Mouse (Mus musculus): ENCODE data around the gene Ccng2. TPM values are rescaled to one million over a fixed set of nuclear protein-coding genes. Genes with fewer than 3 reads are reported as not detected.
A peak's percentile ranks its signal among the peaks of the same experiment; 100 is the strongest.

Ccng2 gene
- 130 and 141 TPM in 2 replicates for polyA plus RNA-seq (2015; fragmentation: Nextera tagmentation; extraction: Ambion mirVana)

DNA sequence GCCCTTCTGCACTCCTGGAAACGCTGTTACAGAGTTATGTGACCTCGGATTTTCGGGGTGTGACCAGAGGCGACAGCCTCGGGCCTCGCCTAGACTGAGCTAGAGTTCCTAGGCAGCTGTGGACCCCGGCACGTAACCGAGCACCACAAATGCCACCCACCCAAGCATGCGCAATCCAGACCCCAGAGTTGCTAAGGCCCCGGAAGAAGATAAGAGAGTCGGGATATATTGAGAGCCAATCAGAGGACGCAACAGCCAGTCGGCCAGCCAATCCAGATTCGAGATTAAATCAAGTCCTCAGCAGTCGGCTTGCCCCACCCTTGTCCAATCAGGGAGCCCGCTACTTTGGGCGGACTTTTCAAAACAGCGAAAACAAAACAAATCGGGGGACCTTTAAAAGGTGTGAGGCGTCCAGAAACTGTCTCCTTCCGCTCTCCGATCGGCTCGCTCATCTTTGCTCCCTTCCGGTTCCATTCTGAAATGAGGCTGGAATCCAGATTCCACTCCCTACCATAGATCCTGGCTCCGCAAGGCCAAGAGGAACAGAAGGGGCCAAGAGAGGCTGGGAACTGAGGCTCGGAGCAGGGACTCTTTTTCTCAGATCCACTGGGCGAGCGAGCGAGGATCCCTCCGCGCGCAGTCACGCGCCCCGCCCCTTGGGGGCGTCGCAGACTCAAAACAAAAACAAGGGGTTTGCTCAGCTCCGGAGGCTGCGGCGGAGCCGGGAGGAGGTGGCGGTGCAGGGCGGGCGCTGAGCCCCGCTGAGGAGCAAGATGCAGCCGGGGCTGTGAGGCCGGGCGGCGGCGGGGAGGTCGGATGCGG is at the start of gene Ccng2:
Ccng2 (plus strand) TSS at position 375 of the 822 bp plus-strand sequence.
- peak within 1 kb of the TSS; percentile 93 for H3K4me3 ChIP-seq
- H3K9me3 ChIP-seq (replicated peaks) = no peaks in the 10 kb centered on the region
- H3K9ac ChIP-seq = peak within 1 kb of the TSS; percentile 99
- H3K27me3 ChIP-seq = no peaks in the 10 kb centered on the region
- WGBS = under 1% methylated on average over 50 of the region's 54 CpGs
- H3K36me3 ChIP-seq (ENCODE audit: poor library complexity, severe bottlenecking) = peaks cover 24% of the 10 kb centered on the region
- peak within 1 kb of the TSS; percentile 73 for H3K4me2 ChIP-seq
- H3K27ac ChIP-seq = peak within 1 kb of the TSS; percentile 98
- peaks cover 21% of the 10 kb centered on the region for H3K4me1 ChIP-seq
- peak; percentile 95 for ATAC-seq

- Histone ChIP-seq H3K27ac (no peak overlapping the region), H3K4me3 (no peak overlapping the region), H3K36me3 (ENCODE audit: poor library complexity, severe bottlenecking) (no peaks in the 10 kb centered on the region), H3K27me3 (no peaks in the 10 kb centered on the region), H3K9ac (no peak overlapping the region), H3K4me2 (no peak overlapping the region), H3K9me3 (replicated peaks) (no peaks in the 10 kb centered on the region), H3K4me1 (no peaks in the 10 kb centered on the region)
- WGBS = 87% methylated on average over 3 of the region's 3 CpGs
- ATAC-seq = no peak
Measured at GRCm38 (mm10) chr5:93218375-93218774, 48.7 kb upstream of the Ccng2 start.

GRCm38 (mm10) chr5:93221661-93222060 is 45.4 kb upstream of the Ccng2 start:
- Histone ChIP-seq H3K27ac (no peak overlapping the region), H3K27me3 (no peaks in the 10 kb centered on the region), H3K4me3 (no peak overlapping the region), H3K4me2 (no peak overlapping the region), H3K4me1 (no peaks in the 10 kb centered on the region), H3K9ac (no peak overlapping the region), H3K36me3 (ENCODE audit: poor library complexity, severe bottlenecking) (no peaks in the 10 kb centered on the region), H3K9me3 (replicated peaks) (no peaks in the 10 kb centered on the region)
- 74% methylated on average over 3 of the region's 3 CpGs for WGBS
- no peak for ATAC-seq

DNA sequence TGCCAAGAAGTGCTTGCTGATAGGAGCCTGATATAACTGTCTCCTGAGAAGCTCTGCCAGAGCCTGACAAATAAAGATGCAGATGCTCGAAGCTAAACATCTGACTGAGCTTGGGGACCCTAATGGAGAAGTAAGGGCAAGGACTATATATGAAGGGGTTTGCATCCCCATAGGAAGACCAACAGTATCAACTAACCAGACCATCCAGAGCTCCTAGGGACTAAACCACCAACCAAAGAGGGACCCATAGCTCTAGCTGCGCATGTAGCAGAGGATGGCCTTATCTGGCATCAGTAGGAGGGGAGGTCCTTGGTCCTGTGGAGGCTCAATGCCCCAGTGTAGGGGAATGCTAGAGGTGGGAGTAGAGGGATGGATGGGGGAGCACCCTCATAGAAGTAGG is 42.5 kb upstream of the Ccng2 start:
- Histone ChIP-seq H3K27me3 (no peaks in the 10 kb centered on the region), H3K27ac (no peak overlapping the region), H3K4me2 (no peak overlapping the region), H3K4me3 (no peak overlapping the region), H3K9me3 (replicated peaks) (no peaks in the 10 kb centered on the region), H3K36me3 (ENCODE audit: poor library complexity, severe bottlenecking) (no peaks in the 10 kb centered on the region), H3K4me1 (no peaks in the 10 kb centered on the region), H3K9ac (no peak overlapping the region)
- ATAC-seq = no peak
- WGBS = 88% methylated on average over 2 of the region's 2 CpGs

GRCm38 (mm10) chr5:93227157-93227556 is 39.9 kb upstream of the Ccng2 start:
- H3K27me3 ChIP-seq = no peaks in the 10 kb centered on the region
- H3K27ac ChIP-seq = no peak overlapping the region
- no peaks in the 10 kb centered on the region for H3K36me3 ChIP-seq (ENCODE audit: poor library complexity, severe bottlenecking)
- no peak for ATAC-seq
- WGBS = 92% methylated on average over 3 of the region's 3 CpGs
- no peak overlapping the region for H3K4me2 ChIP-seq
- H3K9me3 ChIP-seq (replicated peaks) = no peaks in the 10 kb centered on the region
- no peak overlapping the region for H3K9ac ChIP-seq
- no peak overlapping the region for H3K4me3 ChIP-seq
- H3K4me1 ChIP-seq = no peaks in the 10 kb centered on the region

DNA sequence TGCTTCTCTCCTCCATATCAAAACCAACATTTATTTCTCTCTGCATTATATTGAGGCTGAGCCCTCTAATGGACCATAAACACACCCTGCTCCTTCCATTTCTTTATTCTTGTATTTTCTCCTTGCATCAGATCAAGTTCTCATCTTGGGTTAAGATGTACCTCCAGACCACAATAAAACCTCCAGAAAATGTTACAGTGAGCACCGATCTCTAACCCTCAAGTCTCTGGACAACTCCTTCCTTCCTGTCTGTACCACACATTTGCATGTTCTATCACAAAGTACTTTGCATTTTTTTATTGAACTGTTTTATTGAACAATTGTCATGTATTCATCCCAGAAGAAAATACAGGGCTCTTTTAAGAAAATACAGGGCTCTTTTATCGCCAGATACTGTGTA is 37.5 kb upstream of the Ccng2 start:
- Histone ChIP-seq H3K9ac (no peak overlapping the region), H3K27me3 (no peaks in the 10 kb centered on the region), H3K27ac (no peak overlapping the region), H3K36me3 (ENCODE audit: poor library complexity, severe bottlenecking) (no peaks in the 10 kb centered on the region), H3K4me1 (0 out of 2 replicates have a peak, but pooled peaks cover 4% of the 10 kb centered on the region), H3K4me2 (no peak overlapping the region), H3K4me3 (no peak overlapping the region), H3K9me3 (replicated peaks) (no peaks in the 10 kb centered on the region)
- ATAC-seq = no peak
- 89% methylated on average over 2 of the region's 2 CpGs for WGBS

DNA sequence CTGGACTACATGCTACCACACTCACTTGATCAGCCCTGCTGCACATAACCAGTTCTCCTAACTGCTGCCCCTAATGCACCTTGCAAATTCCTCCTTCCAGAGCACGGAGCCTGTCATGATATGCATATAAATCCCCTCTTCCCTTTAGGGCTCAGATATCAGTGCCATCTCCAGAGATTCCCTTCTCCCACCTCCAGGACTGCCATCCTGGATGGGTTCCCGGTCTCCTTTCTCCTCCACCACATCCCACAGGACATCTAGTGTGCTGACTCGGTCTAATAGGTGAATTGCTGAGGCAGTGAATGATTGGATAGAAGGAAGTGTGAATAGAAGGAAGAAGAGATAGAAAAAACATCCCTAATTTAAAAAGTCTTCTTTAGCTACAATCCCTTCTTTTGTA is 35.3 kb upstream of the Ccng2 start:
- Histone ChIP-seq H3K27ac (no peak overlapping the region), H3K27me3 (no peaks in the 10 kb centered on the region), H3K36me3 (ENCODE audit: poor library complexity, severe bottlenecking) (no peaks in the 10 kb centered on the region), H3K4me1 (0 out of 2 replicates have a peak, but pooled peaks cover 4% of the 10 kb centered on the region), H3K4me3 (no peak overlapping the region), H3K9ac (no peak overlapping the region), H3K4me2 (no peak overlapping the region), H3K9me3 (replicated peaks) (no peaks in the 10 kb centered on the region)
- WGBS = 76% methylated on average over 3 of the region's 3 CpGs
- no peak for ATAC-seq

GRCm38 (mm10) chr5:93232838-93233237 is 34.2 kb upstream of the Ccng2 start:
- Histone ChIP-seq H3K27ac (no peak overlapping the region), H3K9ac (no peak overlapping the region), H3K9me3 (replicated peaks) (no peaks in the 10 kb centered on the region), H3K4me3 (no peak overlapping the region), H3K27me3 (no peaks in the 10 kb centered on the region), H3K4me1 (0 out of 2 replicates have a peak, but pooled peaks cover 4% of the 10 kb centered on the region), H3K4me2 (no peak overlapping the region), H3K36me3 (ENCODE audit: poor library complexity, severe bottlenecking) (no peaks in the 10 kb centered on the region)
- ATAC-seq = no peak
- 97% methylated on average over 2 of the region's 2 CpGs for WGBS

GRCm38 (mm10) chr5:93234130-93234529 is 32.9 kb upstream of the Ccng2 start:
- H3K4me1 ChIP-seq = 0 out of 2 replicates have a peak, but pooled peaks cover 4% of the 10 kb centered on the region
- no peak overlapping the region for H3K4me3 ChIP-seq
- H3K36me3 ChIP-seq (ENCODE audit: poor library complexity, severe bottlenecking) = no peaks in the 10 kb centered on the region
- no peak overlapping the region for H3K9ac ChIP-seq
- no peak overlapping the region for H3K27ac ChIP-seq
- peak; percentile 10; the same call in 1 of the 2 replicates for ATAC-seq
- 62% methylated on average over 4 of the region's 4 CpGs for WGBS
- H3K27me3 ChIP-seq = no peaks in the 10 kb centered on the region
- no peak overlapping the region for H3K4me2 ChIP-seq
- no peaks in the 10 kb centered on the region for H3K9me3 ChIP-seq (replicated peaks)

GRCm38 (mm10) chr5:93234605-93235004 is 32.5 kb upstream of the Ccng2 start:
- Histone ChIP-seq H3K9me3 (replicated peaks) (no peaks in the 10 kb centered on the region), H3K27me3 (no peaks in the 10 kb centered on the region), H3K36me3 (ENCODE audit: poor library complexity, severe bottlenecking) (no peaks in the 10 kb centered on the region), H3K4me2 (no peak overlapping the region), H3K4me1 (0 out of 2 replicates have a peak, but pooled peaks cover 4% of the 10 kb centered on the region), H3K27ac (no peak overlapping the region), H3K4me3 (no peak overlapping the region), H3K9ac (no peak overlapping the region)
- 93% methylated on average over 2 of the region's 2 CpGs for WGBS
- no peak for ATAC-seq

DNA sequence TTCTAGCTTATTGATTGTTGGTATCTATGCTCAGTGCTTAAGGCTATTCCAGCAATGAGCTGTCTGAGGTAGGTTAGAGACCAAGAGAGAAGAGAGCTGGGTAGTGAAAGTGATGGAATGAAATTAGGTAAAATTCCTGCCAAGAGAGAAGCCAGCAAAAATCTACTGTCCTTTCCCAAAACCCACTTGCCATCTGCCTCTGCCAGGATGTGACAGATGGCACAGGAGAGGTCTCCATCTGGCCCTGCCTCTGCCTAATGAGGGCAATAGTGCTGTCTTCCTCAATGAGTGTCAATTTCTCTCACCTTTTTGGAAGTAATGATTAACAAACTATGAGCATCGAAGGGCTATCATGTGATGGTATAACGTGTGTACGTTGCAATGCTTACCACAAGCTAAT is 31.2 kb upstream of the Ccng2 start:
- 57% methylated on average over 3 of the region's 3 CpGs for WGBS
- Histone ChIP-seq H3K4me2 (no peak overlapping the region), H3K9me3 (replicated peaks) (no peaks in the 10 kb centered on the region), H3K27me3 (no peaks in the 10 kb centered on the region), H3K4me1 (0 out of 2 replicates have a peak, but pooled peaks cover 4% of the 10 kb centered on the region), H3K36me3 (ENCODE audit: poor library complexity, severe bottlenecking) (no peaks in the 10 kb centered on the region), H3K9ac (no peak overlapping the region), H3K4me3 (no peak overlapping the region), H3K27ac (no peak overlapping the region)
- peak; percentile 65; the same call in 1 of the 2 replicates for ATAC-seq

DNA sequence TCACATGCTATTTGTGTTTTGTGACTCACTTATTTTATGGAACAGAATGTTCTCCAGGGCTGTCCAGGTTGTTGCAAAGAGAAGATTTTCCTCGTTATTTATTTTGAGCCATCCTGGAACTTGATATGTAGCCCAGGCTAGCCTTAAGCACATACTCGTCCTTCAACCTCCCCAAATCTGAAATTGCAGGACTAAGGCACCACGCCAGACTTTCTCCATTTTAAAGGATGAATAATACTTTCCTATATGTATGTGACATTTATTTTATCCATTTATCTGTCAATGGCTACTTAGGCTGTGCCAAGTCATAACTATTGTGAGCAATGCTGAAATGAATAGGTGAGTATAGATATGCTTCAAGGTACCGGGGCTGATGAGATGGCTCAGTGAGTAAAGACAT is 30.5 kb upstream of the Ccng2 start:
- 0 out of 2 replicates have a peak, but pooled peaks cover 4% of the 10 kb centered on the region for H3K4me1 ChIP-seq
- H3K4me2 ChIP-seq = no peak overlapping the region
- no peak for ATAC-seq
- no peaks in the 10 kb centered on the region for H3K36me3 ChIP-seq (ENCODE audit: poor library complexity, severe bottlenecking)
- 84% methylated on average over 4 of the region's 4 CpGs for WGBS
- no peak overlapping the region for H3K4me3 ChIP-seq
- no peaks in the 10 kb centered on the region for H3K9me3 ChIP-seq (replicated peaks)
- no peaks in the 10 kb centered on the region for H3K27me3 ChIP-seq
- no peak overlapping the region for H3K27ac ChIP-seq
- H3K9ac ChIP-seq = no peak overlapping the region

All from forebrain, embryonic 13.5 days (tissue).